Mouse (Mus musculus) retina, postnatal 7 days (tissue): ENCODE results near the gene Epyc.

ENCODE experiments used
- DNase-seq: peaks from one replicate; pipeline ENCODE4 v3.0.0-alpha.2; 2012; ENCODE audit warnings: low read depth, low spot score

The Epyc gene

DNA sequence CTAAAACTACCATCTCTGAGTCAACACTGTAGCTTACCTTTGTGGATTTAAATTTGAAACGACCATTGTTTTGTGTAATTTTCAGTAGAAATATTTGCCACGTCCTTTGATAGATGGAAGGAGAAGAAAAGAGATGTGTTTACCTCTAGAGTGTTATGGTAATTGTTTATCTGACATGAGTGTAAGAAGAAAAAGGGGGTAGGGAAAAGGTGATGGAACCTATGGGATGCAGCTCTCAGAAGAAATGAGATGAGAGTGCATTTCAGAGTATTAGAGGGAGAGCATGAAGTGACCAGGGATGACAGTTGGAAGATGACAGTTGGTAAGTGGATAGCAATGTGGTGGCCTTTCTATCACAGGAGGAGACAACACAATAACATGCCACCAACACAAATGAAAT, at the start of gene Epyc:
TSS of gene Epyc (plus strand) at position 301 of the 400 bp plus-strand sequence.
- no peak for DNase-seq

DNA sequence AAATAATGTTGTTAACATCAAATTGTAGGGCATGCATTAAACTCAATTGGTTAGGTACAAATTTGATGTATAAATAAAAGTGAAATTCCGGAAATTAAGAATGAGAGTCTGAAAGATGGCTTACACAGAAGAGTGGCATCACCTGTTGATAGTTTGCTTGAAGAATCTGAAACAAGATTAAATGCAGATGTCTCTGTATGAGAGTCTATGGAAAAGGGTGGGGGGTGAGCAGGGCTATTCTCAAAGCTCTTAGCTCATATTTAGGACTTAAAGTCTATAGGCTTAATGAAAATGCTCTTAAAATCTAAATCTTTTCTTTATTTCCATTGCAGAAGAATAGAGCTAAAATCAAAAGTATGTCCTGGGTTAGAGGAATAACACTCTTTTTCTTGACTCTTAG, 48.2 kb upstream of the Epyc start:
- DNase-seq: no peak

DNA sequence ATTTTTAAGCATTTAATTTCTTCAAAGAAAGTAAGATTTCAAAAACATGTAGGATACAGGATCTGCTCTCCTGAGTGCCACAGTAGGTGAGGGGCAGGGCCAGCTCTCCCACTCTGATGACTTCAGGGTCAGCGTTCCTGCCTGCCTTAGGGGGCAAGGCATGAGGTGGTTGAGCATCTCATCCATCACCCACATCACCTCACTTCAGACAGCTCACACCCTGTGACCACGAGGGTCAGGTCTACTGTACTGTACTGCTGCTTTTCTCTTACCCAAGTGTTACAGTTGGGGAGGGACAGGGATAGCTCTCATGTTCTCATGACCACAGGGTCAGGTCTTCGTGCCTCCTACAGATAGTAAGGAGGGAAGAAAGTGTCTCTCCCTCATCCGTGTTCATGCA, 42.1 kb upstream of the Epyc start:
- DNase-seq: no peak

DNA sequence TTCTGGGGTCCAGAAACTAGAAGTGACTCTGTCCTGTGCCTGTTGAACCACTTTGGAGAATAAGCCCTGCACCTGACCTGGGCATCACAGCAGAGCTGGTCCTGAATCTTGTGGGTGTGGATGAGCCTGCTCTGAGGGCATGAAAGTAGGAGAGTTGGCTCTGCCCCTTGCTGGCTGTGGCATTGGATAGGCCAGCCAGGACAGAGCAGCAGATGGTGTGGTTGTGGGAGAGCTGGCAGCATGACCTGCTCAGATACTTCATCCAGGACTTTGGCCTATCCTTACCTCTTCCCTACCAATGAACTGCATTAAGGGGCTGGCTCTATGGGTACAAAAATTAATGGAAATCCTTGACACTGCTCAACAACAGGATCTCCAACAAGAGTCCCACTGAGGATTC, 40.6 kb upstream of the Epyc start:
- no peak for DNase-seq

DNA sequence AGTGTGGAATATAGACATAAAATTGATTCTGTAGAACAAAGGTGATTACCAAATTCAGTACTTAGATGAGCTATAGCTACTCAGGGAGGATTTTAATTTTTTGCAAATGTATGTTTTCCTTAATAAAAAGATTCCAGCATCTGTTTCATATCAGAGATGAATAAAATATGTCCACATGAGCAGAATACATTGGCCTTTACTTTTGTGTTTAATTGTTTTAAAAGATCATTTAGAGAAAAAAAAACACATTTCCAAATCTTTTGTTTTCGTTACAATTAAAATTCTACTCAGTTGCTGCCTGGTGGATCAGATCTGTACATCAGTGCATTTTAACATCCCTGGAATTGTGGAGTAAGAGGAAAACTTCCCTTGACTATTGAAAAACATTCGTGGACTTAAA, 37.3 kb upstream of the Epyc start, which contains the start of gene Kera:
TSS of gene Kera (plus strand) at position 301 of the 400 bp plus-strand sequence.
- no peak for DNase-seq

DNA sequence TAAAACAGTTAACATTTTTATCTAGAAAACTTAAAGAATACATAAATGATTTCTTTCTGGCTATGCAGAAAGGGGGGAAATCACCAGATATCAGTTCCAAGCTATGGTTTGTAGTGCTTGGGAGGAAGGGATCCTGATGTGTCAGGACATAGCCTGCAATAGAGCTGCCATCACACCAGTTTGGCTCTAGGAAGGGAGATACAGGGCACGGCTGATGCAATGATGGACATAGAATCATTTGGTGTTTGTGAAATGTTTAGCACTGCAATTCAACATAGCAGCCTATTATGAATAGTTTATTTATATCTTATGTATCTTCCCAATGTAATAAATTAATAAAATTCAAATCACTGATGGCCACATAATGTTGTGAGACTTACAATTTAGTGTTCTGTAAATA, 21.5 kb upstream of the Epyc start:
- DNase-seq: no peak

DNA sequence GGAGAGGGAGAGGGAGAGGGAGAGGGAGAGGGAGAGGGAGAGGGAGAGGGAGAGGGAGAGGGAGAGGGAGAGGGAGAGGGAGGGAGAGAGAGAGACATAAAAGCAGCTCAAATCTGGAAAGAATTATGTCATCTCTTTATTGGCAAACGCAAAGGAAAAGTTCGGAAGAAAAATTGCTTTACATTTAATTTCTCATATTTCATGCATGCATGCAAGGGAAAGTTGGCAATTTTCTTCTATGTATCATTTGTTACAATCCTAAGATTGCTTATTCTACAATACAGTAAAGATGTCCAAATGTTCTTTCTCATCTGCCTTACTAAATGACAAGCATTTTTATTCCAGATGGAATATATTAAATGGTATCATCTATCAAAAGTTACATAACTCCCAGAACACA, 19.5 kb upstream of the Epyc start:
- no peak for DNase-seq

DNA sequence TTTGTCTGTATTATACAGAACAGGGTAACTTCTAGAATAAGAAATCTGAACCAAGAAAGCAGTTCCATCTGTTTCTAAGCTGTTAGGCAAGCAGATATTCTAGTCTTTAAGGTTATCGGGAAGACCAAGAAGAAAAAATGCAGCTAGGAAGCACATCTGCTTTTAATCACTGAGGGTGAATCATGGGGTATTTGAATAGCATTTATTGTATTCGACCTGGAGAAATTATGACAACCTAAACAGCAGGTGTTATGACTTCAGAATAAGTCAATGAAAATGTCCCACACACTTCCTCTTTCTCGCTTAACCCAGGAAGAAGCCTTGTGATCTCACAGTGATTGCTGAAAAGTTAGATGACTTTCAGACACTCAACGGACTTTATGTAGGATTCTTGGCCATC, 18.8 kb upstream of the Epyc start:
- no peak for DNase-seq

DNA sequence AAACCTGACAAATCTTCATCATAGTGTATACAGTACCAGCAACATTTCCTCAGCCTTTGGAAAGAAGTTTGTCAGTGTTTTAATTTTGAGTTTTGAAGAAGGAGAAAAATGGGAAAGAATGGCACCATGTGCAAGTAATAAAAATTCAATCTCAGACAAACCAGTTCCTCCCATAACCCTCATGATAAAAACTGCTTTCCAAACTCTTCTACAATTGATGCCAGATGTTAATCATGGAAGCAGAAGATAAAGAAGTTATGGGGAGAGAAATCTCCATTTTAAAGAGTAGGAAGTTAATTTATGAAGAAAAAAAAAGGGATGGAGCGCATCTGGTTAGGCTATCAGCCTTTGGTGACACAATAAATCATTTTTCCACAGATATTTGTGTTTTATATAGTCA, 17.3 kb upstream of the Epyc start:
- no peak for DNase-seq

DNA sequence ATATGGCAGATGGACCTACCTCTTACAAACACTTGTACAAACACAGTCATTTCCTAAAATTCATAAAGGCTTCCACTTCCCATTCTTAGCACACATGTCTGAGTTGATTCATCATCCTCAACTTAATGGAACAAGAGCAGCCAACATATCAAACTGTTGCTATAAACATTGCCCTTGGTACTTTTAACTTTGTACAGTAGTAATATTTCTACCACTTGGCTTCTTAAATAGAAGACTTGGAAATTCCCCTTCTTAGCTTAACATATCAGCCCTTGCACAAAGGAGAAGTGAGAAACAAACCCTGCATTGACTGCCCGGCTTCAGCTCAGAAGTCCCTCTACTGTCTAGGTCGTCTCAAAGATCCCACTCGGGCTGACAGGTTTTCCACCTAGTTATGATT, 12.8 kb upstream of the Epyc start:
- DNase-seq: no peak

DNA sequence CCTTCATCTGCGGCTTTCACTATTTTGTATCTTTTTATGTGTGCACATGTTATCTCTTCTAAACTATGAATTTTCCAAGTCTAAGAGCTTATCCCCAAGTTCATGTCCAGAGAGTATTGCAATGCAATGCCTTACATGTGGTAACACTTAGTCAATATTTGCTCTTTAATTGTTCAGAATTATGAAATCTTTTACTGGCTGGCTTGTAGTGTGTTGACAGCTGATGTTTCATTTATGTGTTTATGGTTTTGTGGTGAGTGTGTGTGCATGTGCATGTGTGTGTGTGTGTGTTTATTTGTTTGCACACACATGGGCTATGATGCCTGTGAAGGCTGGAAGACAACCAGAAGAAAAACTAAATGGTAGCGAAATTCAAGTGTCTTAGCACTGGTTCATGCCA, 1.9 kb upstream of the Epyc start:
- DNase-seq: no peak

DNA sequence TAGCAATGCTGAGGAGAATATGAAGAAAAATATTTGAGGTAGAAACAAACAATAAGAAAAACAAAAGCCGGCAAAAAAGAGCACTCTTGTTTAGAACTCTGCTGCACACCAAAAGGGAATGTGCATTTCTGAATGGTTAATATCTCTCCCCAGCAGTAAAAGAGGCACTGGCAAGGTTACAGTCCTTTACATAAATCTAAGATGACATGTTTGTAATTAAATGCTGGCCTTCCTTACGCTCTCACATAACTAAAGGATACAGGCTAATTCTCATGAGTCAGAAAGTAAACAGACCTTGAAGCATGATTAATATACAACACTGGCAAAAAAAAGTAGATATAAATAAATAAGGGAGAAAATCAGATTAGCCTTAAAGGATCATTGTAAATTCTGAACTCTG, 6.5 kb downstream of the Epyc start:
- DNase-seq: no peak

DNA sequence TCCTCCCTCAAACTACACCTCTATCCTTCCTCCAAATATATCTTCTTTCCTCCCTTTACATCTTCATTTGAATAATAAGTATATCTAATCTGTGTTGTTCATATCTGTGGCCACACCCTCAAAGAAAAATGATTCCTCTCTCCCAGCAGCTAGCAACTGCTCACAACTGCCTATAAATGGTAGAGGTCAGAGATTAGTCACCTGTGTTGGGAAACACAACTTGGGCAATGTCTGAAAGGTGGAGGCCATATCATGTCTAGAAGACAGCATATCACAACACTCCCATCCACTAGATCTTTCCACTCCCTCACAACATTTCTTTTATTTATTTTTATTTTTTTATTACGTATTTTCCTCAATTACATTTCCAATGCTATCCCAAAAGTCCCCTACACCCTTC, 15.6 kb downstream of the Epyc start:
- DNase-seq: no peak

DNA sequence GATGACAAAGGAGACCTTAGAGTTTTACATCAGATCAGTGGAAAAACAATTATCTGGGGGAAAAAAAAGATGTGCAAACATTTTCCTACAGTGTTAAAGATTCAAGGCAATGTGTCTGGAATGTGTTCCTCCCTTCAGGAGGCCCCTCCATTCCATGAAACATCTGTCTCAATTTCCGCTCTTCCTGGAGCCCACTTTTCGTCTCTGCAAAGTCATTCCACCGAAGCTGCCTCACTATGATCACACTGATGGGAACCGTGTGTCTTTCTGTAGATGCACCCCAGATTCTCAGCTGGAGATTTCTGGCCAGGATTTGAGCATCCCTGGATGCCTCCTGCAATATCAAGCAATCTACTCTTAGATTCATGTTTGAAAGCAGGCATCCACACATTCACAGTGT, 24.8 kb downstream of the Epyc start:
- no peak for DNase-seq

DNA sequence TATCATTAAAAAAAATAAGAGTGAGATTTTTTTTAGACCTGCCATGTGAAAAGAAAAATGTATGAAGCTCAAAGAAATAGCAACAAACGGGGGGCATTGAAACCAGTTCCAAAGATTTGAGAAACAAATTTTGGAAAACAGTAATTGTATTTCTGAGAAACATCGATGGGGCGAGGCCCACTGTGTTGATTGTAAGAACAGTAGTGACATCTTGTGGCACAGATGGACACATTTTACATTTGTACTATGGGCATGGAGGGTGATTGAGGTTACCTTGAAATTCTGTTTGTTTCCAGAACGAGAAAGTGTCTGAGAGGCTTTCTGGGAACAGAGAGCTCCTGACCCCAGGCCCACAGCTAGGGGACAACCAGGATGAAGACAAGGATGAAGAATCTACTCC, 26.3 kb downstream of the Epyc start:
- DNase-seq: no peak

DNA sequence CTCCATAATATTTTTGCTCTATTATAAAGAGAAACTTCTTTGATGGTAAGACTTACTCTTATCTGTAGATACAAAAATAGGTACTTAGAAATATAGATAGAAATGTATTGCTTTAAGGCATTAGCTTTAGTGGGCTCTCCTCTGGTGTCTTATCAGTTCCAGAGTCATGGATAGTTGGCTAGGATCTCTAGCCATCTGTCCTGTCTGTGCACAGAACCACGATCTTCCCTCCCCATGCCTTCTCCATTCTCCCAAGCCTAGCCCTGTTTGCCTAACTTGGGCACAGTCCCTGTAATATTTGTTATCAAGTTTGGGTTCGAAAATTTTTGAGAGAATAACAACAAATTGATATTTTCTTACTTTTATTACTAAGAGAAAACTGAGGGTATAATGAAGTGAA, 29.4 kb downstream of the Epyc start:
- DNase-seq: no peak

DNA sequence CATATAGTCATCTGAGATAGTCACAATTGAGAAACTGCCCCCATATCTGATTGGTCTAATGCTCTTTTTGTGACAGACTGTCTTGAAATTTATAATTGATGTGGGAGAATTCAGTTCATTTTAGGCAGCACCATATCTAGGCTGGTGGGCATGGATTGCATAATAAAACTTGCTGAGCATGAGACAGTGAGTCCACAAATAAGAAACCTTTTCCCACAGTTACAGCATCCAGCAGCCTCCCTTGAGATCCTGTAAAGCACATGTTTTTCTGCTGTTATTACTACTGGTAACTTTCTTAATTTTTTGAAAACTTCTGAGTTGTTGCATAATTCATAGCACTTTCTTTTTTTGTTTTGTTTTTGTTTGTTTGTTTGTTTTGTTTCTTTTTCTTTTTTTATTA, 39.1 kb downstream of the Epyc start:
- DNase-seq: no peak

DNA sequence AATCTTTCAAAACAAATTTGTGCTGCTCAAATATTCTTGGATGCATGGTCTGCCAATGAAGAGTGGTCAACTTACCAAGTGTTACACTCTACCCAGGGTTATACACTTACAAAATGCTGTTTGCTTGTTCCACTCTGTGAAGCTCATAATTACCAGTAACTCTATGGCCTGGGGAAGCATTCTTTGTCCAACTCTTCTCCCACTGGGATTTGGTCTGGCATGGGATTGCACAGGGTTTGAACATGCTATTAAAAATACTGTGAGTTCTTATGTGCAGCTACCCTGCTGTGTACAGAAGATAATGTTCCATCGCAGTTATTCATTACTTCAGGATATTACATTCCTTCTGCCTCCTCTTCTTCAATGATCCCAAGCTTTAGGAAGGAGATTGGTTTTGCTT, 43.3 kb downstream of the Epyc start:
- no peak for DNase-seq

DNA sequence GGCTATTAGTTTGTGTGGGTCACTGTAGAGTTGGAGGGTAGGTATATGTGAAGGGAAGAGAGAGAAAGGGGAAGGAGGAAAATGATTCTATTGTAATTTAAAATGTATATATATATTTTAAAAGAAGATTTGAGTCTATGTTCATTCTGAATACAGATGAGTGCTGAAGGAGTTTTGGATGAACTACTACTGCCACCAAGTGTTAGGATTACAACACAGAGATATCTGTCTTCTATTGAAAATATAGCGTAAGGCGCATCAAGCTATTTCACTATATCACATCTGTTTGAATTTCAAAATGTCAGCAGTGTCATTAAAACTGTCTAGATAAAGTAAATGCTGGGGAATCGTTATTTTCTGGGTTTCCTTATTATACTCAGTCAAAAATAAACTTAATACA, 45.6 kb downstream of the Epyc start:
- no peak for DNase-seq

DNA sequence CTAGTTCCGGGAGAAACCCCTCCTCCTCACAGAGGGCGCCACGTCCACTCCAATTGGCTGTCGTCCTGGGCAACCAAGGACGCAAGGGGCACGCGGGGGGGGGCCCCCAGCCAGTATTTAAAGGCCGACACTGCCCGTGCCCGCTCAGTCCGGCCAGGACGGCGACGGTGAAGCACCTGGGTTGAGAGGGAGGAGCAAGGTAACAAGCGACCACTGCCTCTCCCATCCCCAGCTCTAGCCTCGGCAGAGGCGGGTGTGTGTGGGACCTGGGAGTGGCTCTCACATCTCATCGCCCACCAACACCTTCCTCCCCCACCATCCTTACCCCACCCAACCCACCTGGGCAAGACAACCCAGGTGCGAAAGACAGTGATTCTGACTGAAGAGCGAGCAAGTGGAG, 49.0 kb downstream of the Epyc start, which contains the start of gene Ccer1:
TSS of gene Ccer1 (plus strand) at position 147 of the 400 bp plus-strand sequence.
- no peak for DNase-seq

DNA sequence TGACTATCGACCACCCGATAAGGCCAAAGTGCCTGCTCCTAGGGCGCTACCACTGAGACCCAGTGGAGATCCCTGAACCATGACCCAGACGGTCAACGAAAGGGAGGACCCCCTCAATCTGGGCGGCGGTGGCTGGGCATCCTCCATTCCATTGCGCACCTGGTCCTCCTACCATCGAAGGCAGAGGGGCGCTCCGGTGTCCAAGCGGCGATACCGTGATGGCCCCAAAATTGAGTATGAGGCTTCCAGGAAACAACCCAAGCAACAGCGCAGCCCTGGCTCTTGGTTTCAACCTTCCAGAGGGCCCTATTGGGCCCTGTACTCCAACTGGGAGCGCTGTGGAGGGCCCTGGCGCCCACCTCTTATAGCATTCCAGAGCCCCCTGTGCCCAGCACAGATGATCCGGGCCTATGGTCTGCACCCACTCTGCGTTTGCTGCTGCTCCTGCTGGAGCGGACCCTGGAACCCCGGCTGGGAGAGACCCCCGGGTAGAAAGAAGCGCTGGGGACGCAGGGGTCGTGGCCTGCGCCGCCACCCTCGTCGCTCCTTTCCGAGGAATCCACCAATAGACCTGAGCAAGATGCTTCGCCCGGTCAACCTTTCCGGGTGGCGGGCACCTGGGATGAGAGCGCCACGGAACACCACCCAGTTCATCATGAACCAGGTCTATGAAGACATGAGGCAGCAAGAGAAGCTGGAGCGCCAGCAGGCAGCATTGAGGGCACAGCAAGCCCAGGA, 49.7 kb downstream of the Epyc start:
- DNase-seq: no peak

DNA sequence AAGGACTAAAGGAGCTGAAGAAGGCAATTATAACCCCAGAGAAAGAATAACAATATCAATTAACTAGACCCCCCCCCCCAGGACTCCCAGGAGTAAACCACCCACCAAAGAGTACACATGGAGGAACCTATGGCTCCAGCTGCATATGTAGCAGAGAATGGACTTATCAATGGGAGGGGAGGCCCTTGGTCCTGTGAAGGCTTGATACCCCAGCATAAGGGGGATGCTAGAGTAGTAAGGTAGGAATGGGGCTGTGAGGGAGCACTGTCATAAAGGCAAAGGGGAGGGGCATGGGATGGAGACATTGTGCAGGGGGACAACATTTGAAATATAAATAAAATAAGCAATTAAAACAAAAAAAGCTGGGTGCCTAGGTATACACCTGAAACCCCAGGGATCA, 58.5 kb downstream of the Epyc start:
- DNase-seq: no peak

DNA sequence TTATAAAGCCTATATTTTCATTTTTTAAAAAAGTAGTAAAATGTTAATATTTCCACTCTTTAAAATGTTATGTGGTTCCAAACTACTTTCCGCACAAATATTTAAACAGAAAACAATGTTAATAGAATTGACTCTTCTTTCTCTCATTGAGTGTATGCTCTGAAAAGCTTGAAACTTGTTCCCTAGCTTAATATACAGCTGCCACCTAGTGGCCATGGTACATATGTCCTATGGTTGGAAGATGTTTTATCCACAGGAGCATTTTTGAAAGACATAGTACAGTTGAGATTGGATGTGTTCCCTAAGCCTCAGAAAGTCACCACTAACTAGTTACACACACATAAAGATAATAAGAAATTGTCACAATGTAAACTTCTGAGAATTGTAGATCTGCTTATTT, 60.7 kb downstream of the Epyc start:
- peak; percentile 27 for DNase-seq

DNA sequence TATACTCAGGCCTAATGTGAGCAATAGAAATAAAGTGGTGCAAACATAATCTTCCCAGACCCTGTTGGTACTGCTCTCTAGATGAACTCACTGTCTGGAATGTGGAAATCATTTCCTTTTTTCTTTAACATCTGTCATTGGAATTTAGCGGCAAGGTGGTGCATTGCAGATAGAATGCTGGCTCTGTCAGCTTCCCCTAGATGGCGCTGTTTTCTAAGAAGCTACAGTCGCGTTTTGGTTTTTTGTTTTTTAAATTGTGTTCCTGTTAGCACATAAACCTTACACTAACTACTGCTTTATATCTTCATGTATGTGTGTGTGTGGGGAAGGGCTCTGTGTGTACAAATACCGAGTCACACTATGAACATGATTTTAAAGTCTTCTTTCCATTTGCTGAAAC, 68.8 kb downstream of the Epyc start:
- peak; percentile 32 for DNase-seq
